Mouse (Mus musculus) frontal cortex, postnatal 14 days (tissue): ENCODE measurements around the gene Ciapin1.

Experiments
- DNase-seq, 2 experiments: peaks; one replicate each; pipeline ENCODE4 v3.0.0; 2022; ENCODE audit warnings: low spot score in 2 of 2

Gene Ciapin1

GRCm38 (mm10) chr8:94778895-94779533 is 59.1 kb downstream of the Ciapin1 start:
- no peak for DNase-seq

DNA sequence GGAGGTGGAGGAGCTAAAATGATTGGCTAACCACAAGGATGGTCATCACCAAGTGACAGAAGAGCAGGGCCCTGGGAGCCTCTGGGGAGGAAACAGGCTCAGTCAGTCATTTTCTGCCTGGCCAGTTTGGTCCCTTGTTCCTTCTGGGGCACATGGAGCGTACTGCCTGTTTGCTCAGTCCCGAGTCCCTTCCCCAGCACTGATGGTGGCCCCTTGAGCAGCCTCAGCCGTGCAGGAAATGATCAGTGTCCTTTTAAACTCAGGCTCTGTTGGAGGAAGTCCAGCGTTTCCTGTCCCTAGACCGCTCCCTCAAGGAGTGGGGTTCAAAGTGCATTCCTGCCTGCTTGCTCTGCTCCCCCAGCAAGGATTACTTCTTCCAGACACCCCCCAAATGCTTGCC is 59.7 kb downstream of the Ciapin1 start:
- DNase-seq, result no peak

- DNase-seq, result no peak
Measured at GRCm38 (mm10) chr8:94778036-94778435, 60.1 kb downstream of the Ciapin1 start.

- DNase-seq, result no peak
Measured at GRCm38 (mm10) chr8:94776346-94776745, 61.8 kb downstream of the Ciapin1 start.

GRCm38 (mm10) chr8:94774601-94775000 is 63.6 kb downstream of the Ciapin1 start:
- DNase-seq, result no peak

GRCm38 (mm10) chr8:94773700-94774171 is 64.4 kb downstream of the Ciapin1 start:
- peak in 1 of 2 experiments; percentile 74 for DNase-seq

GRCm38 (mm10) chr8:94773048-94773447 is 65.1 kb downstream of the Ciapin1 start:
- DNase-seq, result no peak

DNA sequence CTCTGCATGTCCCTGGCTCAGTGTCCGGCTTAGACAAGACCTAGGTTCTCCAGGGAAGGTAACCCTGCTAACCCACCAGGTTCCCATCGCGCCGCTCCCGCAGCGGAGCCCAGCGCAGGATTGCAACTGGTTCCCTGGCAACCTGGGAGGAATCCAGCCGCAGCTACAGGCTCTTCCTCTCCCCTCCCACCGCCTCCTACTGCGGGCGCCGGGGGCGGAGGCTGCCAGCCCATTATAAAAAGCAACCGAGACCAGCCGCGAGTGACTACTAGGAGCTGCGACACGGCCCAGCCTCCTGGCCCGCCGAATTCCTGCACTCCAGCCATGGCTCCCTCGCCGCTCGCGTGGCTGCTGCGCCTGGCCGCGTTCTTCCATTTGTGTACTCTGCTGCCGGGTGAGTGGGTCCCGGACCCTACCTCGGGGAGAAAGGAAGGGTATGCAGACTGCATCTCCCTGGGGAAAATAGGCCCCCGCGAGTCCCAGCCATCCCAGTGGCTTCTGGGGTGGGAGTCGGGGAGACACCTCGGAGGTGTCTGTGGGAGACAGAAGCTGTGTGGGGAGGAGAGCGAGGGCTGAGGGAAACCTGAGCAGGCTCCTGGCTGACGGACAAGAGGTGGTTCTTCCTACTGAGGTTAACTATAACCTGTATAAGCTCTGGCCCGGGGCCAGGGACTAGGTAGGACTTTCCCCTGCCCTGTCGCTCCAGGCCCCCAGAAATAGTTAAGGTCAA is 66.1 kb downstream of the Ciapin1 start, which contains the start of gene Cx3cl1:
Gene Cx3cl1, plus strand, starts transcription at position 69 of the 730 bp plus-strand sequence.
- peak; percentile 83 to 86 for DNase-seq

- no peak for DNase-seq
Measured at GRCm38 (mm10) chr8:94770945-94771344, 67.2 kb downstream of the Ciapin1 start.
